Mouse (Mus musculus): ENCODE data around the gene Col23a1. TPM values are rescaled to one million over a fixed set of nuclear protein-coding genes. Genes with fewer than 3 reads are reported as not detected.

The Col23a1 gene
- polyA plus RNA-seq, 1 experiment = 4.4 TPM

DNA sequence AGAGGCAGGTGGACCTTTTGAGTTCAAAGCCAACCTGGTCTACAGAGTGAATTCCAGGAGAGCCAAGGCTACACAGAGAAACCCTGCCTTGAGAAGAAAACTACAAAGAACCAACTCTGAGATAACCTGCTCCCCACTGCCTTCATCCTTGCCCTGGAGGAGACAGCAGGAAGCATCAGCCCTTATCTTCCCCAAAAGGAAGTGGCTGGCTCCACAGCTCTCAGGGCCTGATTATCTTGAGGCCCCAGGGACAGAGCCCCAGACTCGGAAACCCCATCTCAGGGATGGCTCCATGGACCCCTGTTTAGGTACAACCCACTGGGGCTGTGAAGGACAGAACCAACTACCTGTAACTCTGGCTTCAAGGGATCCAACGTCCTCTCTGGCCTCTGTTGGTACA lies 254.7 kb downstream of the Col23a1 start:
- H3K4me1 ChIP-seq (ENCODE audit: control insufficient read depth, insufficient read depth, insufficient read length, low read length) = no peaks in the 10 kb centered on the region
- no peak overlapping the region for H3K4me3 ChIP-seq (ENCODE audit: low read depth, low read length)
- 49% methylated on average over 2 of the region's 2 CpGs for WGBS
- no peaks in the 10 kb centered on the region for H3K27me3 ChIP-seq (ENCODE audit: control insufficient read depth, insufficient read depth, low read length)
- H3K36me3 ChIP-seq (ENCODE audit: control insufficient read depth, insufficient read depth, low read length) = no peaks in the 10 kb centered on the region
- TF ChIP-seq CTCF (IDR thresholded peaks at IDR 0.05; ENCODE audit: extremely low read depth, insufficient read length, insufficient replicate concordance, low read depth, low read length) = no peak
- no peak for TF ChIP-seq POLR2A (IDR thresholded peaks at IDR 0.05; ENCODE audit: low read depth, low read length)
- no peak overlapping the region for H3K27ac ChIP-seq (ENCODE audit: insufficient read depth, low read depth, low read length)

DNA sequence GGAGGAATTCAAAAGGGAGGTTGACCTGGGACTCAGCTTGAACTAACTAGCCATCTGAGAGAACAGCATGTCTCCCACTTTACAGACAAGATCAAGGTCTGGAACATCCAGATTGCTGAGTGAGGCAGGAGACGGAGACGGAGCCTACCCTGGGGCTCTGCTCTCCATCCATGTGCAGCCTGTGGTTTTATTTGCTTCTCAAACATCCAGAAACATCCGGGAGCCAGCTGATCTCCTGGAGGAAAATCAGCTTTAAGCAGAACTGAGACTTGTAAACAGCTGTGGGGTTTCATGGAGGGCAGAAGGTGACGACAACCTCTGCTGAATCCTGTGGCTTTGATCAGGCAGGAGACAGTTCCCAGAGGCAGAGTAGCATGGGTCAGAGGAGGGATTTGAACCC lies 256.1 kb downstream of the Col23a1 start:
- TF ChIP-seq POLR2A (IDR thresholded peaks at IDR 0.05; ENCODE audit: low read depth, low read length) (no peak), CTCF (IDR thresholded peaks at IDR 0.05; ENCODE audit: extremely low read depth, insufficient read length, insufficient replicate concordance, low read depth, low read length) (no peak)
- H3K4me3 ChIP-seq (ENCODE audit: low read depth, low read length) = no peak overlapping the region
- 50% methylated on average over 4 of the region's 4 CpGs for WGBS
- no peaks in the 10 kb centered on the region for H3K27me3 ChIP-seq (ENCODE audit: control insufficient read depth, insufficient read depth, low read length)
- no peaks in the 10 kb centered on the region for H3K4me1 ChIP-seq (ENCODE audit: control insufficient read depth, insufficient read depth, insufficient read length, low read length)
- no peaks in the 10 kb centered on the region for H3K36me3 ChIP-seq (ENCODE audit: control insufficient read depth, insufficient read depth, low read length)
- no peak overlapping the region for H3K27ac ChIP-seq (ENCODE audit: insufficient read depth, low read depth, low read length)

DNA sequence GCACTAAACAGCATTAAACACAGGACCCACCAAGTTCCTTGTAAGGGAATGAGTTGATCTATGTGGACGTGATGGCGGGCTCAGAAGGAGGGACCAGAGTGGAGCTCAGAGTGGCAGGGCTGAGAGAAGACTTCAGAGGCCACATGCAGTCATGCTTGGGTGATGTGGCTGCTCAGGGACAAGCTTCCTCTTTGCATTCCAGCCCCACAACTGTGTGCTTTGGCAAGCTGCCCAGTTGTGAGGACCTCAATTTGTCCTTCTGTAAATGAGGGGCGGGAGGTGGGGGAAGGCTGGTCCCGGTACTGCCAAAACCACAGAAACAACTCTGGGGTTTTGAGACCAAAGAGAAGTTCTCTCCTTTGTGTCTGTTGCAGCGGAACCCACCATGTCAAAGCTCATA lies 261.5 kb downstream of the Col23a1 start:
- Histone ChIP-seq H3K36me3 (ENCODE audit: control insufficient read depth, insufficient read depth, low read length) (no peaks in the 10 kb centered on the region), H3K4me1 (ENCODE audit: control insufficient read depth, insufficient read depth, insufficient read length, low read length) (no peaks in the 10 kb centered on the region), H3K27me3 (ENCODE audit: control insufficient read depth, insufficient read depth, low read length) (no peaks in the 10 kb centered on the region), H3K4me3 (ENCODE audit: low read depth, low read length) (no peak overlapping the region), H3K27ac (ENCODE audit: insufficient read depth, low read depth, low read length) (no peak overlapping the region)
- WGBS = 30% methylated on average over 5 of the region's 5 CpGs
- TF ChIP-seq CTCF (IDR thresholded peaks at IDR 0.05; ENCODE audit: extremely low read depth, insufficient read length, insufficient replicate concordance, low read depth, low read length) (no peak), POLR2A (IDR thresholded peaks at IDR 0.05; ENCODE audit: low read depth, low read length) (no peak)

- Histone ChIP-seq H3K4me3 (ENCODE audit: low read depth, low read length) (no peak overlapping the region), H3K27me3 (ENCODE audit: control insufficient read depth, insufficient read depth, low read length) (no peaks in the 10 kb centered on the region), H3K27ac (ENCODE audit: insufficient read depth, low read depth, low read length) (no peak overlapping the region), H3K4me1 (ENCODE audit: control insufficient read depth, insufficient read depth, insufficient read length, low read length) (no peaks in the 10 kb centered on the region), H3K36me3 (ENCODE audit: control insufficient read depth, insufficient read depth, low read length) (no peaks in the 10 kb centered on the region)
- WGBS = 54% methylated on average over 3 of the region's 3 CpGs
- TF ChIP-seq CTCF (IDR thresholded peaks at IDR 0.05; ENCODE audit: extremely low read depth, insufficient read length, insufficient replicate concordance, low read depth, low read length) = no peak
- TF ChIP-seq POLR2A (IDR thresholded peaks at IDR 0.05; ENCODE audit: low read depth, low read length) = no peak
These were observed 262.4 kb downstream of the Col23a1 start for GRCm38 (mm10) chr11:51552091-51552490.

DNA sequence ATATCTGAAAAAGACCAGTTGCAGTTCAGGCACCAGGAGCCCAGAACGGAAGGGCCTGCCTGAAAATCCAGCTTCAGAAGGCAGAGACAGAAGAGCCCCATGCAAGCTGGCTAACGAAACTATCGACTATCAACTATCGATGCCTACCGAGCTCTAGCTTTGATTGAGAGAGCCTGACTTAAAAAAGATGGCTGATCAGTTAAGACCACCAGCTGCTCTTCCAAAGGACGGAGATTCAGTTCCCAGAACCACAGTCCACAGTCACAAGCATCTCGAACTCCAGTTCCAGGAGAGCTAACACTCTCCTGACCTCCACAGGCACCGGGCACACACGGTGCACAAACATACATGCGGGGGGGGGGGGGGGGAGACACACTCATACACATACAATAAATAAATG lies 264.9 kb downstream of the Col23a1 start:
- H3K4me3 ChIP-seq (ENCODE audit: low read depth, low read length) = no peak overlapping the region
- no peaks in the 10 kb centered on the region for H3K27me3 ChIP-seq (ENCODE audit: control insufficient read depth, insufficient read depth, low read length)
- TF ChIP-seq POLR2A (IDR thresholded peaks at IDR 0.05; ENCODE audit: low read depth, low read length) (no peak), CTCF (IDR thresholded peaks at IDR 0.05; ENCODE audit: extremely low read depth, insufficient read length, insufficient replicate concordance, low read depth, low read length) (no peak)
- H3K4me1 ChIP-seq (ENCODE audit: control insufficient read depth, insufficient read depth, insufficient read length, low read length) = no peaks in the 10 kb centered on the region
- H3K27ac ChIP-seq (ENCODE audit: insufficient read depth, low read depth, low read length) = no peak overlapping the region
- WGBS = 75% methylated on average over 10 of the region's 10 CpGs
- no peaks in the 10 kb centered on the region for H3K36me3 ChIP-seq (ENCODE audit: control insufficient read depth, insufficient read depth, low read length)

DNA sequence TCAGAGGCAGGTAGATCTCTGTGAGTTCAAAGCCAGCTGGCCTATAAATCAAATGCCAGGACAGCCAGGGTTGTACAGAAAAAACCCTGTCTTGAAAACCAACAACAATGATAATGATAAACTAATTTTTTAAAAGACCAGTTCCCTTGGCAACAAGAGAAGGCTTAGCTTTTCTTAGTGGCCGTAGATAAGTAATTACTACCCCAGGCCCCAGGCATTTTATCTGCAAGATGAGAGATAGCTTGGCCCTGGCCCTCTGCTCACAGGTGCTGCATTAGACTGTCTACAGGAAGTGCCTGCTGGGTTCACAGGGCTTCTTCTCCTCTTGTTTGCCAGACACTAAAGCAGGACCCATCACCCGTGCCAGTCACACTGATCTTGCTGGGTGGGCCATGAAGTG lies 265.3 kb downstream of the Col23a1 start:
- TF ChIP-seq POLR2A (IDR thresholded peaks at IDR 0.05; ENCODE audit: low read depth, low read length) (no peak), CTCF (IDR thresholded peaks at IDR 0.05; ENCODE audit: extremely low read depth, insufficient read length, insufficient replicate concordance, low read depth, low read length) (no peak)
- Histone ChIP-seq H3K4me3 (ENCODE audit: low read depth, low read length) (no peak overlapping the region), H3K4me1 (ENCODE audit: control insufficient read depth, insufficient read depth, insufficient read length, low read length) (no peaks in the 10 kb centered on the region), H3K27me3 (ENCODE audit: control insufficient read depth, insufficient read depth, low read length) (no peaks in the 10 kb centered on the region), H3K27ac (ENCODE audit: insufficient read depth, low read depth, low read length) (no peak overlapping the region), H3K36me3 (ENCODE audit: control insufficient read depth, insufficient read depth, low read length) (no peaks in the 10 kb centered on the region)
- WGBS = 44% methylated on average over 2 of the region's 2 CpGs

DNA sequence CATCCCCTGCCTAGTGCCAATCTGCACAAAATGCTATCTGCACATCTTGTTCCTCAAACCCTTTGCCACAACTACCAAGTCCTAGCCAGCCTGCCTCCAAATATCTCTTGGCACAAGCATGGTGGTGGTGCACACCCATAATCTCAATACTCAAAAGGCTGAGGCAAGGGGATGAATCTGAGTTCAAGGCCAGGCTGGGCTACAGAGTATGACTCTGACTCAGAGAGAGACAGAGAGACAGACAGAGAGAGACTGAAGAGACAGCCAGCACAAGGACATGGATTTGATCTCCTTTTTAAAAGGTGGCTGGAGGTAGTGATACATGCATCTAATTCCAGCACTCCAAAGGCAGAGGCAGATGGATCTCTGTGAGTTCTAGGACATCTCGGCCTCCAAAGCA lies 273.6 kb downstream of the Col23a1 start:
- no peak for TF ChIP-seq POLR2A (IDR thresholded peaks at IDR 0.05; ENCODE audit: low read depth, low read length)
- TF ChIP-seq CTCF (IDR thresholded peaks at IDR 0.05; ENCODE audit: extremely low read depth, insufficient read length, insufficient replicate concordance, low read depth, low read length) = no peak
- H3K4me1 ChIP-seq (ENCODE audit: control insufficient read depth, insufficient read depth, insufficient read length, low read length) = no peaks in the 10 kb centered on the region
- WGBS = 81% methylated on average over 1 of the region's 1 CpGs

GRCm38 (mm10) chr11:51565062-51565461 lies 275.3 kb downstream of the Col23a1 start:
- 13% methylated on average over 3 of the region's 3 CpGs for WGBS
- TF ChIP-seq CTCF (IDR thresholded peaks at IDR 0.05; ENCODE audit: extremely low read depth, insufficient read length, insufficient replicate concordance, low read depth, low read length) = no peak
- no peak for TF ChIP-seq POLR2A (IDR thresholded peaks at IDR 0.05; ENCODE audit: low read depth, low read length)
- Histone ChIP-seq H3K27me3 (ENCODE audit: control insufficient read depth, insufficient read depth, low read length) (no peaks in the 10 kb centered on the region), H3K4me1 (ENCODE audit: control insufficient read depth, insufficient read depth, insufficient read length, low read length) (no peaks in the 10 kb centered on the region), H3K4me3 (ENCODE audit: low read depth, low read length) (no peak overlapping the region), H3K36me3 (ENCODE audit: control insufficient read depth, insufficient read depth, low read length) (no peaks in the 10 kb centered on the region), H3K27ac (ENCODE audit: insufficient read depth, low read depth, low read length) (no peak overlapping the region)

More for the DNA sequence above, 273.6 kb downstream of the Col23a1 start:
- Histone ChIP-seq H3K4me3 (ENCODE audit: low read depth, low read length) (no peak overlapping the region), H3K36me3 (ENCODE audit: control insufficient read depth, insufficient read depth, low read length) (no peaks in the 10 kb centered on the region), H3K27me3 (ENCODE audit: control insufficient read depth, insufficient read depth, low read length) (no peaks in the 10 kb centered on the region), H3K27ac (ENCODE audit: insufficient read depth, low read depth, low read length) (no peak overlapping the region)
